Mouse (Mus musculus): ENCODE measurements at regions not wholly inside any gene's neighbourhood (a gene's known extent, or its start where the extent isn't known, plus 50 kb on each side); places are given as distances from the start of the nearest gene placed in this dataset.

- H3K27me3 ChIP-seq (ENCODE audit: control insufficient read depth, insufficient read depth, low read length) = no peaks in the 10 kb centered on the region
- intact Hi-C loops (cut with DNase I) = loop anchor here (5.0 kb wide), 3 partner anchors 198 to 1568 kb away; no protein-coding TSS in a partner anchor
- no peak overlapping the region for H3K4me3 ChIP-seq
- H3K9ac ChIP-seq (ENCODE audit: low read depth, low read length) = no peak overlapping the region
- 74% methylated on average over 7 of the region's 7 CpGs for WGBS
- H3K27ac ChIP-seq = no peak overlapping the region
- DNase-seq = no peak
- peaks cover 1% of the 10 kb centered on the region for H3K4me1 ChIP-seq (ENCODE audit: control insufficient read depth, insufficient read depth, low read length)
- H3K79me2 ChIP-seq (replicated peaks; ENCODE audit: control insufficient read depth, insufficient read depth, low read length) = no peaks in the 10 kb centered on the region
- TF ChIP-seq POLR2A (IDR thresholded peaks at IDR 0.05; ENCODE audit: insufficient read depth, low read depth, low read length) (no peak), CTCF (IDR thresholded peaks at IDR 0.05) (no peak), EP300 (IDR thresholded peaks at IDR 0.05; ENCODE audit: insufficient read depth, low read depth, low read length) (no peak)
- no peaks in the 10 kb centered on the region for H3K36me3 ChIP-seq (ENCODE audit: control insufficient read depth, insufficient read depth, low read length)
Measured at GRCm38 (mm10) chr16:87245441-87245840, 108.5 kb upstream of the N6amt1 start.

GRCm38 (mm10) chr16:87242027-87242426, 112.0 kb upstream of the N6amt1 start:
- Histone ChIP-seq H3K9ac (ENCODE audit: low read depth, low read length) (no peak overlapping the region), H3K4me1 (ENCODE audit: control insufficient read depth, insufficient read depth, low read length) (peaks cover 1% of the 10 kb centered on the region), H3K27ac (no peak overlapping the region), H3K36me3 (ENCODE audit: control insufficient read depth, insufficient read depth, low read length) (no peaks in the 10 kb centered on the region), H3K4me3 (no peak overlapping the region), H3K27me3 (ENCODE audit: control insufficient read depth, insufficient read depth, low read length) (no peaks in the 10 kb centered on the region), H3K79me2 (replicated peaks; ENCODE audit: control insufficient read depth, insufficient read depth, low read length) (no peaks in the 10 kb centered on the region)
- no peak for DNase-seq
- WGBS = 84% methylated on average over 7 of the region's 7 CpGs
- TF ChIP-seq POLR2A (IDR thresholded peaks at IDR 0.05; ENCODE audit: insufficient read depth, low read depth, low read length) (no peak), CTCF (IDR thresholded peaks at IDR 0.05) (no peak), EP300 (IDR thresholded peaks at IDR 0.05; ENCODE audit: insufficient read depth, low read depth, low read length) (no peak)
- intact Hi-C loops (cut with DNase I) = no loop called here

- no peak for DNase-seq
- WGBS = 48% methylated on average over 7 of the region's 7 CpGs
- intact Hi-C loops (cut with DNase I) = no loop called here
- Histone ChIP-seq H3K79me2 (replicated peaks; ENCODE audit: control insufficient read depth, insufficient read depth, low read length) (no peaks in the 10 kb centered on the region), H3K4me1 (ENCODE audit: control insufficient read depth, insufficient read depth, low read length) (no peaks in the 10 kb centered on the region; the same call in 1 of the 2 replicates), H3K27me3 (ENCODE audit: control insufficient read depth, insufficient read depth, low read length) (no peaks in the 10 kb centered on the region), H3K27ac (no peak overlapping the region), H3K36me3 (ENCODE audit: control insufficient read depth, insufficient read depth, low read length) (no peaks in the 10 kb centered on the region), H3K4me3 (no peak overlapping the region), H3K9ac (ENCODE audit: low read depth, low read length) (no peak overlapping the region)
- TF ChIP-seq CTCF (IDR thresholded peaks at IDR 0.05) = no peak
- no peak for TF ChIP-seq EP300 (IDR thresholded peaks at IDR 0.05; ENCODE audit: insufficient read depth, low read depth, low read length)
- TF ChIP-seq POLR2A (IDR thresholded peaks at IDR 0.05; ENCODE audit: insufficient read depth, low read depth, low read length) = no peak
Measured at GRCm38 (mm10) chr16:87239105-87239504, 114.9 kb upstream of the N6amt1 start.

GRCm38 (mm10) chr16:87234199-87234598, 119.8 kb upstream of the N6amt1 start:
- WGBS = 63% methylated on average over 4 of the region's 4 CpGs
- Histone ChIP-seq H3K4me1 (ENCODE audit: control insufficient read depth, insufficient read depth, low read length) (no peaks in the 10 kb centered on the region; the same call in 1 of the 2 replicates), H3K4me3 (no peak overlapping the region), H3K27ac (no peak overlapping the region), H3K27me3 (ENCODE audit: control insufficient read depth, insufficient read depth, low read length) (no peaks in the 10 kb centered on the region), H3K36me3 (ENCODE audit: control insufficient read depth, insufficient read depth, low read length) (no peaks in the 10 kb centered on the region), H3K79me2 (replicated peaks; ENCODE audit: control insufficient read depth, insufficient read depth, low read length) (no peaks in the 10 kb centered on the region), H3K9ac (ENCODE audit: low read depth, low read length) (no peak overlapping the region)
- intact Hi-C loops (cut with DNase I) = no loop called here
- DNase-seq = no peak
- TF ChIP-seq EP300 (IDR thresholded peaks at IDR 0.05; ENCODE audit: insufficient read depth, low read depth, low read length) (no peak), POLR2A (IDR thresholded peaks at IDR 0.05; ENCODE audit: insufficient read depth, low read depth, low read length) (no peak), CTCF (IDR thresholded peaks at IDR 0.05) (no peak)

GRCm38 (mm10) chr16:87225595-87225994, 128.4 kb upstream of the N6amt1 start:
- intact Hi-C loops (cut with DNase I) = no loop called here
- Histone ChIP-seq H3K9ac (ENCODE audit: low read depth, low read length) (no peak overlapping the region), H3K4me3 (no peak overlapping the region), H3K36me3 (ENCODE audit: control insufficient read depth, insufficient read depth, low read length) (no peaks in the 10 kb centered on the region), H3K27me3 (ENCODE audit: control insufficient read depth, insufficient read depth, low read length) (no peaks in the 10 kb centered on the region), H3K27ac (no peak overlapping the region), H3K79me2 (replicated peaks; ENCODE audit: control insufficient read depth, insufficient read depth, low read length) (no peaks in the 10 kb centered on the region), H3K4me1 (ENCODE audit: control insufficient read depth, insufficient read depth, low read length) (no peaks in the 10 kb centered on the region)
- no peak for DNase-seq
- no peak for TF ChIP-seq POLR2A (IDR thresholded peaks at IDR 0.05; ENCODE audit: insufficient read depth, low read depth, low read length)
- no peak for TF ChIP-seq CTCF (IDR thresholded peaks at IDR 0.05)
- TF ChIP-seq EP300 (IDR thresholded peaks at IDR 0.05; ENCODE audit: insufficient read depth, low read depth, low read length) = no peak
- 66% methylated on average over 10 of the region's 10 CpGs for WGBS

GRCm38 (mm10) chr16:87225085-87225484, 128.9 kb upstream of the N6amt1 start:
- no peak for TF ChIP-seq POLR2A (IDR thresholded peaks at IDR 0.05; ENCODE audit: insufficient read depth, low read depth, low read length)
- no peak for TF ChIP-seq EP300 (IDR thresholded peaks at IDR 0.05; ENCODE audit: insufficient read depth, low read depth, low read length)
- no peak for TF ChIP-seq CTCF (IDR thresholded peaks at IDR 0.05)
- Histone ChIP-seq H3K9ac (ENCODE audit: low read depth, low read length) (no peak overlapping the region), H3K4me3 (no peak overlapping the region), H3K36me3 (ENCODE audit: control insufficient read depth, insufficient read depth, low read length) (no peaks in the 10 kb centered on the region), H3K27me3 (ENCODE audit: control insufficient read depth, insufficient read depth, low read length) (no peaks in the 10 kb centered on the region), H3K4me1 (ENCODE audit: control insufficient read depth, insufficient read depth, low read length) (no peaks in the 10 kb centered on the region), H3K27ac (no peak overlapping the region), H3K79me2 (replicated peaks; ENCODE audit: control insufficient read depth, insufficient read depth, low read length) (no peaks in the 10 kb centered on the region)
- no peak for DNase-seq
- intact Hi-C loops (cut with DNase I) = no loop called here
- WGBS = 72% methylated on average over 8 of the region's 8 CpGs

Data from heart, adult 2 months (tissue).